Mouse (Mus musculus) spleen, adult 18-20 months (tissue): ENCODE data around the gene 6030445D17Rik.

Source experiments
- DNase-seq, 2 experiments: peaks; one replicate each; pipeline ENCODE4 v3.0.0; 2022; ENCODE audit warnings: mixed read lengths in 2 of 2

Gene 6030445D17Rik

DNA sequence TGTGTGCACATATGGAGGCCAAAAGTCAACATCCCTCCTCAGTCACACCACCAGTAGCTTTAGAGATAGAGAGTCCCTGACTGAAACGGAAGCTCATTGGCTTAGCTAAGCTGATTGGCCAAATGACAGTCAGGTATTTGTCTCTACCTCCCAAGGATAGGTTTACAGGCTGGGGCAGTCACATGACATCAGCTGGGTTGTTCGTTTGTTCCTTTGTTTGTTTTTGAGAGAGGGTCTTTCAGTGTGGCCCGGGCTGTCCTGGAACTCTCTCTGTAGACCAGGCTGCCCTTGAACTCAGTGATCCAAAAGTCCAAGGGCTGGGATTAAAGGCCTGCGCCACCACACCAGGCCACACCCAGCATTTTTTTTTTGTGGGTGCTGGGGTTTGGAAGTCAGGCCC is 844 bp upstream of the 6030445D17Rik start:
- no peak for DNase-seq

DNA sequence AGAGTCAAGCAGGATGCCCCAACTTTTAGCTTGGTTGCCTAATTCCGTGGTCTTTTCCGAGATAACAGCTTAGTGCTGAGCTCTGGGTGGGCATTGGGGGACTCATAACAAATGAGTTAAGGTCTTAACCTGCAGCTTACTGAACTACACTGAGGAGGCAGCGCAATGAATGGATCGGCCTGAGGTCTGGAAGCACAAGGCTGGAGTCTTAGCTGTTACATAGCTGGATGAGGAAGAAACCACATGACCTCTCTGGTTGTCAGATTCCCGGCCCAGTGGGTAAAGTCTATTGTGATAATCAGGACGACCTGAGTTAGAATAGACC is 327 bp upstream of the 6030445D17Rik start:
- no peak for DNase-seq

DNA sequence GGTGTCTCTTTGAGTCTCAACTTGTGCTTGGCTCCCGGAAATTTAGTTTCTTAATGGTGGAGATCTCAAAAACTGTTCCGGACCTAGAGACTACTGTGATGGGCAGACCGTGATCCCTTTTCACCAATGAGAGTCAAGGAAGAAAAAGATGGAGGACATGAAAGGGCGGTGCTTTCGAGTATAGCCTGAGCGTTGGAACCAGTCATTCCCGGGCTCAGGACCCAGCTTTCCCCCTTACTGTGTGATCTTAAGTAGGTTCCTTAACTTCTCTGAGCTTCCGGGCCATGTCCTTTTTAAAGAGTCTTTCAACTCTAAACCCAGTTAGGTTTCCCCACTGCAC is 759 bp downstream of the 6030445D17Rik start:
- DNase-seq = no peak

DNA sequence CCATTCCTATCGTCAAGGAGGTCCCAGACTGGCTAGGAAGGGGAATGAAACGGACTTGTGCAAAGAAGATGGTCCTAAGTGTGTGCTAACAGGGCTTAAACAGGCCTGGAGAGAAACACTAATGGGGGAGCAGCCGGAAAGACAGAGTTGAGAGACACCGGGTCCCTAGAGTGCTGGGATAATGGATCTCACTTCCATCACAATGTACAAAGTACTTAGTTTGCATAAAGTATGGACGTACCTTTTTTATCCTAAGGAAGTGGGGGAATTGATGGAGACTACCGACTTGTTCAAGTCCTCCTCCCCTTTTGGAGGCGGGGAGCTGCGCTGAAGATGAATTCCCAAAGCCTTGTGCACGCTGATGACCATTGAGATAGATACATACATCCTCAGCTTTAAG is 1.4 kb downstream of the 6030445D17Rik start:
- DNase-seq = no peak

DNA sequence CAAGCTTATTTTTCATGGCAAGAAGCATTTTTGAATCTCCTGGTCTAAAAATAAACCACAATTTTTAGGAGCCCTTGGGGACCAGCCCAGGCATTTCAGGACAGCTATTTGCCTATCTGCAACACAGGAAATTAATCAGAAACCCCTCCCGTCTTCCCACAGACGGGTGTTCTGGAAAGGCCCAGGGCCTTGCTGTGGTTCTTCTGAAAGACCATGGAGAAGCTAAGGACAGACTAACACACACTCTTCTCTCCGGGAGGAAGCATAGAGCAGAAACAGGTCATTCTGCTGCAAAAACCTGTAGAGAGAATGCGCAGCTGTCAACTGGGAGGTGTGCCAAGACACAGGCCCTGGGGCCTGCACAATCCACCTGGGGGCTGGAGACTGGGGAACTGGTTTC is 4.2 kb downstream of the 6030445D17Rik start:
- no peak for DNase-seq

DNA sequence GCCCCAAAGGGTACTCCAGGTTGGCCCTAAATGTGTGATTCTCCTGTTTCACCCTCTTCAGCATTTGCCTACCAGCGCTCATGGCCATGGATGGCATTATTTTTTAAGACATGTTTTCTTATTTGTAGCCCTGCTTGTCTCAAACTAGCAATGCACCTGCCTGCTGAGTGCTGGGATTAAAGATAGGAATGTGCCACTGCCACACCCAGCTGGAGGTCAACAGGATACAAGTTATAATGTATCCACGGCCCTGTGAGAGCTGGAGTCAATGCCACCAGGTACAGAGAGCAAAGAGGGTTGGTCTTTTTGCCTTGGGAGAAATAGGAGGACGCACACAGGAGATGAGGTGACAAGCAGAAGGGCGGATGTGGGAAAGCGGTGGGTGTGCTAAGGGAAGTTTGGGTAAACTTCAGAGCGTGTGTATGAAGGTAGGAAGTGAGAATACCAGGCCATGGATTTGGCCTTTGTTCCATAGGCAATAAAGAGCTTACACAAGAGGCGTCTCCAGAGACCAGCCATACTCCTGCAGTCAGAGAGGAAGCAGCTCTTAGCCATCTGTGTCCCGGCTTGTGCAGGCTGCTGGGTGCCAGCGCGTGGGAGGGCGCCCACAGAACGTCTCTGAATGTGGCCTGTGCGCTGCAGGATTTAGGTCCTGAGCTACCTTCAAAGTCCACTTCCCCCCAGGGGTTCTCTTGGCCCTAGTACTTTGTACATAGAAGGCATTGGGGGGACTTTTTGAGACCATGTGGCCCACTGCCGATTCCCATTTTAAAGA is 6.7 kb downstream of the 6030445D17Rik start:
- no peak for DNase-seq

DNA sequence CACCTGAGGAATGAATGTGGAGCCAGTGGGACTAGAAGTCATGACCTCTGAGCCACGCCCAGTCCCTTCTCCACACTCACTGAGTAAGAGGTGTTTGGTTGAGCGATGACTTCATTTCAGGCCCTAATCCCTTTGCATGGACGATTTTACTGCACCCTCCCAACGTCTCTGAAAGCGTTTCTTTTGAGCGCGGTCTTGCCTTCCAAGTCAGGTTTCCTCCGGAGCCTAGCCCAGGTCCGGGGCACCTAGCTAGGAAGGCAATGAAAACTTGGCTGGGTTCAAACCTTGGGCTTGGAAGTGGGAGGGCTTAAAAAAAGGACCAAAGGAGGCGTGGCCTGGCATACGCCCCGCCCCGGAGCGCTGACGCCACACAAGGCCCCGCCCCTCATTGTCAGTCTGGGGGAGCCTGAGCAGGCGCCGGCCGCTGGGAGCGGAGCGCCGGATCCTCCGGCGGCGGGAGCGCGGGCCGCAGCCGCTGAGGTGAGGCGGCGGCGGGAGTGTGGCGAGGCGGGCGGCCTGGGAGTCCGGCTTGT is 7.4 kb downstream of the 6030445D17Rik start, which contains the start of gene Luzp1:
TSS of gene Luzp1 (plus strand) at position 391 of the 533 bp plus-strand sequence.
- DNase-seq = peak; percentile 82 to 92

DNA sequence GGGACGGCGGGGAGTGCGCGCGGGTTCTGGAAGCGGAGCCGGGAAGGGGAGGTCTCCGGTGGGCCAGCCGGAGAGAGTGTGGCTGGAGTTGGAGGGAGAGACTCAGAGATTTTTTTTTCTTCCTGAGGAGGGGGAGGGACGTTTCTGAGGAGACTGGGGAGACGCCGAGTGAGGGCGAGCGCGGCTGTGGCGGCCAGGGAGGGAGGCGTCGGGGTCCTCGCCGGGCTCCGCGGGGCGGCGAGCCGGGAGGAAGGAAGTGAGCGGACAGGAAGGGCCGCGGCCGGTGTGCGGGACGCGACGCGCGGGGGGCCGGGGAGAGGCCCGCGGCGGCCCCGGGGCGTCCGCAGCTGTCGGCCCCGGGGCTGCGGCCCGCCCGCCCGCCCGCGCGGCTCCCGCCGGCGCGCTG is 7.9 kb downstream of the 6030445D17Rik start:
- DNase-seq = no peak

DNA sequence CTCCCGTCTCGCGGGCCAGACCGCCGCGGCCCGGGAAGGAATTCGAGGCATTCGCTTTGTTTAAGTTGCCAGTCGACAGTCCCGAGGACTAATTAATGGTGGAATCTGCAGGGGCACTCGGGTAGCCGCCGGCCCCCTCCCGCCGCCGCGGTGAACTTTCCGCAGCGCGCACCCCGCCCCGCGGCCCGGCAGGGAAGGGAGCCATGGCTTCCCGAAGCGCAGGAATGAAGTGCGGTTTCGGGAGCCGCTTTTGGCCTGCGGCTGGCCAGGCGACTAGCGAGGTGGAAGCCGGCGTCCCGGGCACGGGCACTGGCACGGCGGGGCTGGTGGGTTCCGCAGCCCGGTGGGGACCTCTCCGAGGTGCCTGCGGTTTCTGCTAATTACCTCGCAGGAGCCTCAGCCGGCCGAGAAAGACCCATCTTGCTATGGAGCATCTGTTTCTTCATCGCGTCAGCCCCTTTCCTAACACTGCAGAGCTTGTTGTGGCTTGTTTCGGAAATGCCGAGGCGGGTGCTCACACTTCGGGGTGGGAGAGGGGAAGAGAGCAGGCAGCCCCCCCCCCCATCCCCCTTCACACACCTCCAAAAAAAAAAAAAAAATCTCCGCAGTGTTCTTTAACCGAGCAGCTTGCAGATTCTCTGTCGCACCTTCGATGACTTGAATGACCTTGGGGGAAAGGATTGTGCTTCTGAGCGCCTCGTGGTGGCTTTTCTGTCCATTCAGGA is 8.5 kb downstream of the 6030445D17Rik start:
- peak in 1 of 2 experiments; percentile 29 for DNase-seq

DNA sequence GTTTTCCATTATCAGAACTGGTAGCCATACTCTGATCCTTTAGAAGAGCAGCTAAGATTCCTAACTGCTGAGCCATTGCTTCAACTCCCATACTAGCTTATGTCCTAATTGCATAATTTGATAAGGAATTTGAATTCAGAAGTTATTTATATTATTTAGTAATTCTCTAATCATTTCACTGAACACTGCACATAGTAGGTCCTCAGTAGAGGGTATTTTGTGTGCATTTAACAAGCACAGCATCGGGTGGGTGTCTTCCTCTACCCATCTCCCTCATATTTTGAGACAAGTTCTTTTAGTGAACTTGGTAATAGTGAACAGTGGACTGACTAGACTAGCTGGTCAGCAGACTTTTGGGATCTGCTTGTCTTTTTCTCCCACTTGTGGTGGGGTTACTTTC is 14.6 kb downstream of the 6030445D17Rik start:
- DNase-seq = no peak

DNA sequence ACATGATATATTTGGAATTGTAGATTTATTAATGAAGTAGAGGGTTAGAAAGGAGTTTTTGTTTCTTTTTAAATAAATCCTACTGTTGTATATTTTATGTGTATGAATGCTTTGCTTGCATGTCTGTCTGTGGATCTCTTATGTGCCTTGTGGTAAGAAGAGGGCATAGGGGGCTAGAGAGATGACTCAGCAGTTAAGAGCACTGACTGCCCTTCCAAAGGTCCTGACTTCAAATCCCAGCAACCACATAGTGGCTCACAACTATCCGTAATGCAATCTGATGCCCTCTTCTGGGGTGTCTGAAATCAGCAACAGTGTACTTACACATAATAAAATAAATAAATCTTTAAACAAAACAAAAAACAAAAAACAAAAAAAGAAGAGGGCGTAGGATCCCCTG is 24.5 kb downstream of the 6030445D17Rik start:
- DNase-seq = no peak

DNA sequence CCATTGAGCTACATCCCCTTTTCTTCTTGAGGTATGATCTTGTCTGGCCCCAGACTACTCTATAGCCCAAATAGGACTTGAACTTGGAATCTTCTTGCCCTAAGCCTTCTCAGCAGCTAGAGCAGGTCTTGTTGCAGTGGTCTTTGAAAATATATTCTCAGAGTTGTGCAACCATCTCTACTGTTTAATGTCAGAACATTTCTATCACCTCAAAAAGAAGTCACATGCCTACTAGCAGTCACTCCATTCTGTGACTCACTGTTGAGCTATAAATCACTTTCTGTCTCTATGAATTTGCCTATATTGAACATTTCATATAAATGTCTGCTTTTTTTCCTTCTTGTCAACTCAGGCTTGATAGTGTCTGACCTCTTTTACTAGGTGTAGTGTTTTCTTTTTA is 33.9 kb downstream of the 6030445D17Rik start:
- DNase-seq = no peak

DNA sequence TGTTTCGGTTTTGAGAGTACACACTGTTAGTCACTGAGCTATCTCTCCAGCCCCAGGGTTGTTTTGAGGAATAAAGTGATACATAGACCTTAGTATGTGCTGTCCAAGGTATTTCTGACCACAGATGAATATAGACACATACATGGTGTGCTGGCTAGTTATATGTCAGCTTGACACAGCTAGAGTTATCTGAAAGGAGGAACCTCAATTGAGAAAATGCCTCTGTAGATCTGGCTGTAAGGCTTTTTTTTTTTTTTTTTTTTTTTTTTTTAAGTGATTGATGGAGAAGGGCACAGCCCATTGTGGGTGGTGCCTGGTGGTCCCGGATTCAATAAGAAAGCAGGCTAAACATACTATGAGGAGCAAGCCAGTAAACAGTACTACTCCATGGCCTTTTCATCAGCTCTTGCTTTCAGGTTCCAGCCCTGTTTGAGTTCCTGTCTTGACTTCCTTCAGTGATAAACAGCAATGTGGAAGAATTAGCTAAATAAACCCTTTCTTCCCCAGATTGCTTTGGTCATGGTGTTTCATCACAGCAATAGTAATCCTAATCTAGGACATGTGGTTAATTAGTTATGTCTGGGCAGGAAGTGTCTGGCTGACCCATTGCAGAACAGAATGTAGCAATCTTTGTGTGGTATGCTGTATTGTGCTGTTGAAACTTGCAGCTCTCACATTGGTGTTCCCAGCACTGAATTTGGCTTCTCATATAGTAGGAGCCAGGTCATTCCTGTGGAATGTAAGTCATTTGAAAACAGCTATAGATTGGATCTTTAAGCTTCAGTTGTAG is 43.6 kb downstream of the 6030445D17Rik start:
- no peak for DNase-seq

DNA sequence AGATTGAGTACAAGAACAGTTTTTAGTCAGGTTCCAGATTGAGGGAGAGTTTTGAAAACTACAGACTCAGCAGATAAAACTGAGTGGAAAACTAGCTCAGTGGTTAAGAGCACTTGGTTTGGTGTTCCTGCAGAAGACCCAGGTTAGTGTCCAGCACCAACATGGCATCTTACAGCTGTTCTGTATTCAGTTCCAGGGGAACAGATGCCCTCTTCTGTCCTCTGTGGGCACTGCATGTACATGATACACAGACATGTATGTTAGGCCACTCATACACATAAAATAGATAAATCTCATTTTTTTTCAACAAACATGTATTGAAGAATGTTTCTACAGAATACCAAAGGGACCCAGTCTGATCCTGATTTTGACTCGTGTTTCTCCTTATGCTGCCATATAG is 47.8 kb downstream of the 6030445D17Rik start:
- DNase-seq = peak in 1 of 2 experiments; percentile 38

DNA sequence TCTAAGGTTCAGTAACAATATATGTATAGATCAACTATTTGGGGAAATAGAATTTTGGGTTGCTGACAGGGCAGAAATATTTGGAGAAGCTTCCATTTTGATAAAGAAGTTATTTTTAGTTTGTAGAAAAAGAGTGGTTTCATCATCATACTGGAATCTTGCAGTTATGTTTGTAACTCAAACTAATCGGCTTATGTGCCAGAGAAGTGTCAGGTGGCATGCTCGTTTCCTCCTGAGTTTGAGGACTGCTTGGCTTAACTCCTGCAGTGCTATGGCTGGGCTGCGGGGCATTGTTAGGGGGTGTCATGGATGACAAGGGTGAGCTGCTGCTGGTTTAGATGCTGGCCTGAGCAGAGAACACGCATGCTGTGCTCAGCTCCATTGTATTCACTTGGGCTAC is 49.7 kb downstream of the 6030445D17Rik start:
- no peak for DNase-seq

DNA sequence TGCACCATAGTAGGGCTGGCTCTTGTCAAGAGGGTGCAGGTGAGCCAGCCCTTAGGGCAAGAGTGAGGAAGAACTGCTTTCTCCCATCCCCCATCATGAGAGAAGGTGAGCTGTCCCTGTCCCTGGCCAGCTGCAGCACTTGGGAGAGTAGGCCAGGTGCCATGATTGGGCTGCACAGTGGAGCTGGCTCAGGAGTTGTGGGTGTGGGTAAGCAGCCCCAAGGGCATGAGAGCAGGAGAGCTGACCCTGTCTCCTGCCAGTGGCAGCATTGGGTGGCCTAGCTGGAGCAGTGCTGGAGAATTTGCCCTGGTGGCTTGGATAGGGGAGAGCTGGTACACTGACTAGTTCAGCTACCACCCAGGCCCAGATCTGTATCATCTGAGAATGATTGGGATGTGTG is 50.9 kb downstream of the 6030445D17Rik start:
- DNase-seq = no peak
